Mouse (Mus musculus): ENCODE measurements around the gene Zfhx3. TPM values are rescaled to one million over a fixed set of nuclear protein-coding genes. Genes with fewer than 3 reads are reported as not detected.

The Zfhx3 gene
- polyA plus RNA-seq, 1 experiment from 2014 or later = 3.3 TPM

DNA sequence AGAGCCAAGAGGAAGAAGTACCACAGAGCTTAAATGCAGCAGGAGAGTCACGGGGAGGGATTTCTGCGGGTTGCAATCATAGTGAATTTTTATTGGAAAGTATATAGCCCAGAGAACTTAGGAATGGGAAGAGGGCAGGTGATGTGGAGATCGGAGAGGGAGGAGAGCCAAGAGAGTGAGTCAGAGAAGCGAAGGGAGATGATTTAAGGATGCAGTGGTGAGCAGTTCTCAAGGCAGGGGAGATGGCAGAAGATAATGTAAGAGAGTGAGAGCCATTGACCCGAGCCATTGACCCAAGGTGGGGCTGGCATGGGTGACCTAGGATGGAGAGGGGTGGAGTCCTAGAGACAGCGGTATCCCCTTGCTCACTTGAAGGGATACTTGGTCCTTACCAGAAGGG, 838.3 kb downstream of the Zfhx3 start:
- Histone ChIP-seq H3K4me1 (ENCODE audit: control insufficient read depth, insufficient read depth, low read length) (peaks cover 6% of the 10 kb centered on the region; the same call in 1 of the 2 replicates), H3K9me3 (replicated peaks; ENCODE audit: control insufficient read depth, low read length) (no peaks in the 10 kb centered on the region), H3K4me2 (ENCODE audit: low read depth, low read length) (no peak overlapping the region), H3K9ac (ENCODE audit: low read length) (no peak overlapping the region), H3K4me3 (ENCODE audit: low read length) (no peak overlapping the region), H3K36me3 (ENCODE audit: control insufficient read depth, insufficient read depth) (no peaks in the 10 kb centered on the region), H3K27me3 (ENCODE audit: control insufficient read depth, insufficient read depth, low read length) (no peaks in the 10 kb centered on the region), H3K27ac (ENCODE audit: low read length) (no peak overlapping the region)
- ATAC-seq (replicated peaks; ENCODE audit: extremely low read depth, insufficient read depth, low FRiP score) = no peak
- 72% methylated on average over 6 of the region's 6 CpGs for WGBS

DNA sequence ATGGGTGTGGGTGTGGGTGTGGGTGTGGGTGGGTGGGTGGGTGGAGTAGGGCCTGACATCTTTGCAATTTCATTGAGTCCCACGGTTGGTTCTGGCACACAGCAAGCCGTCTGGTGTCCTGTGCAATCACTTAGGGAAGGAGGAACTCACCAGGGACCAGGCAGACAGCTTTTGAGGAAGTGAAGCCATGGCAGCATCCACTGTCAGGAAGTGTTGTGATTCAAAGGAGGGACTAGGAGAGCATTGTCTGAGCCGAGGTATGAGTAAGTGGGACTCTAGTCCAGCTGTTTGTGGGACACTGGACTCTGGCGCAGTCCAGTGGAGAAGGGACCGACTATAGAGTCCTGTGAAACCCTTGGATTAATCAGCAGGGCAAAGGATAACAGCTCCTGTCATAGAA, 838.7 kb downstream of the Zfhx3 start:
- ATAC-seq (replicated peaks; ENCODE audit: extremely low read depth, insufficient read depth, low FRiP score) = peak; percentile 32; the same call in 1 of the 2 replicates
- 55% methylated on average over 5 of the region's 5 CpGs for WGBS
- no peak overlapping the region for H3K9ac ChIP-seq (ENCODE audit: low read length)
- H3K27me3 ChIP-seq (ENCODE audit: control insufficient read depth, insufficient read depth, low read length) = no peaks in the 10 kb centered on the region
- no peak overlapping the region for H3K27ac ChIP-seq (ENCODE audit: low read length)
- no peak overlapping the region for H3K4me3 ChIP-seq (ENCODE audit: low read length)
- peaks cover 6% of the 10 kb centered on the region; the same call in 1 of the 2 replicates for H3K4me1 ChIP-seq (ENCODE audit: control insufficient read depth, insufficient read depth, low read length)
- H3K9me3 ChIP-seq (replicated peaks; ENCODE audit: control insufficient read depth, low read length) = no peaks in the 10 kb centered on the region
- H3K36me3 ChIP-seq (ENCODE audit: control insufficient read depth, insufficient read depth) = no peaks in the 10 kb centered on the region
- no peak overlapping the region for H3K4me2 ChIP-seq (ENCODE audit: low read depth, low read length)

DNA sequence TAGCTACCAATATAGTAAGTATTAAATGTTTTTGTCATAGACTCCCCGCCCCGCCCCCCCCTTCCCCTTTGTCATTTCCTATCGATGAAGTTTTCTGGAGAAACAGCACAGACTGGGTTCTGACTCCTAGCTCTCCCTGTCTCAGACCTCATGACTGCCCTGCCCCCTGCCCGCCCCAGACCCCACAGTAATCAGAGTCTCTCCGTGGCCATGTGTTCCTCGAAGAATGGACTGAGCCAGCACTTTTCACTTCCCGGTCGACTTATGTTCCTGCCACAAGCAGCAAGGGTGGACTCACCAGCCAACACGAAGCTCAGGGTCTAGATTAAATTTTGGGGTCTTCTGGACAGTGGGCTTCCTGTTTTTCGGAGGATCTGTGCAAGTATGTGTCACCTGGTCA, 840.7 kb downstream of the Zfhx3 start:
- Histone ChIP-seq H3K4me3 (ENCODE audit: low read length) (no peak overlapping the region), H3K27me3 (ENCODE audit: control insufficient read depth, insufficient read depth, low read length) (no peaks in the 10 kb centered on the region), H3K4me2 (ENCODE audit: low read depth, low read length) (no peak overlapping the region), H3K27ac (ENCODE audit: low read length) (no peak overlapping the region), H3K9ac (ENCODE audit: low read length) (no peak overlapping the region), H3K4me1 (ENCODE audit: control insufficient read depth, insufficient read depth, low read length) (peaks cover 4% of the 10 kb centered on the region; the same call in 1 of the 2 replicates), H3K36me3 (ENCODE audit: control insufficient read depth, insufficient read depth) (no peaks in the 10 kb centered on the region), H3K9me3 (replicated peaks; ENCODE audit: control insufficient read depth, low read length) (no peaks in the 10 kb centered on the region)
- 57% methylated on average over 10 of the region's 10 CpGs for WGBS
- no peak for ATAC-seq (replicated peaks; ENCODE audit: extremely low read depth, insufficient read depth, low FRiP score)

DNA sequence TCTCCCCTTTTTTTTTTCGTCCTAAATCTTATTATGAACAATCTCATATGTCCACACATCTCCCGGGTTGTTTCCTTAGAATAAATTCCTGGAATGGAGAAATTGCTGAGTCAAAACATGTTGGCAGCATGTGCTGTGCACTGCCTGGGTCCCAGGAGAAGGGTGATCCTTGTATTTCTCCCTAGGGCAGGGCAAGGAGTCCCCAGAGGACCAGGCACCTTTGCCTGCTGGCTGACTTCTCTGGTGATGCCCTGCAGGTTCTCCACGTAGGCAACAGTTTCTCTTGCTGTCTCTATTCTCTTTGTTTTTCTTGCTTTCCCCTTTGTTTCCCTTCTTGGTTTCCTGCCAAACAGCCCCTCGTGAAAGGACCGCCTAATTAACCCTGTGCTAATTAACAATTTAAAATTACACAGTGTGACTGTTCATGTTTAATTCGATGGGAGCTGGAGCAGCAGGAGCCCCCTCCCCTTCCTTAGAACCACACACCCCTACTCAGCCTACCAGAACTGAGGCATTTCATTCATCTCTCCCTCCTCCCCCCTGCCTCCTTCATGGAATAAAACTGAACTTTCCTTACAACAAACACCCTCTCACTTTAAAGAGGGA, 845.8 kb downstream of the Zfhx3 start:
- WGBS = 37% methylated on average over 6 of the region's 6 CpGs
- Histone ChIP-seq H3K27ac (ENCODE audit: low read length) (no peak overlapping the region), H3K9me3 (replicated peaks; ENCODE audit: control insufficient read depth, low read length) (peaks cover 4% of the 10 kb centered on the region), H3K4me3 (ENCODE audit: low read length) (no peak overlapping the region), H3K4me2 (ENCODE audit: low read depth, low read length) (no peak overlapping the region), H3K4me1 (ENCODE audit: control insufficient read depth, insufficient read depth, low read length) (peaks cover 3% of the 10 kb centered on the region; the same call in 1 of the 2 replicates), H3K9ac (ENCODE audit: low read length) (no peak overlapping the region), H3K27me3 (ENCODE audit: control insufficient read depth, insufficient read depth, low read length) (no peaks in the 10 kb centered on the region), H3K36me3 (ENCODE audit: control insufficient read depth, insufficient read depth) (peaks cover 12% of the 10 kb centered on the region)
- no peak for ATAC-seq (replicated peaks; ENCODE audit: extremely low read depth, insufficient read depth, low FRiP score)

DNA sequence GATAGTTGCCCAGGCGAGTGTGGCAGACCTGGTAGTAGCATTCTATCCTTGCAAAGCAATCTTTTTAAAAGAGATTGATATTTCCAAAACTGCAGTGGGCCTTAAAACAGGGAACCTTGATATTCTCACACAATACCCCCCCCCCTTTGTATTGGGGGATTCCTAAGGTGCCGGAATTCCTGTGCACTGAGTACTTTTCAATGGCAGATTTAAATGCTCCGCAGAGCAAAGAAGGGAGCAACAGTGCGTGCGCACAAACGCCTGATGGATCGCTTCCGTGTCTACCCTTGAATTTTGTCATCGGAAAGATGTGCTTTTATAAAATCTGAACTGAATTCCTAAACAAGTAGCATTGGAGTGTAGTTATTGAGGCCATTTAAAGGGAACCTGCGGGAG, 846.3 kb downstream of the Zfhx3 start:
- ATAC-seq (replicated peaks; ENCODE audit: extremely low read depth, insufficient read depth, low FRiP score) = no peak
- Histone ChIP-seq H3K9me3 (replicated peaks; ENCODE audit: control insufficient read depth, low read length) (peaks cover 4% of the 10 kb centered on the region), H3K36me3 (ENCODE audit: control insufficient read depth, insufficient read depth) (peaks cover 17% of the 10 kb centered on the region), H3K4me1 (ENCODE audit: control insufficient read depth, insufficient read depth, low read length) (peaks cover 3% of the 10 kb centered on the region; the same call in 1 of the 2 replicates), H3K27me3 (ENCODE audit: control insufficient read depth, insufficient read depth, low read length) (no peaks in the 10 kb centered on the region), H3K4me3 (ENCODE audit: low read length) (no peak overlapping the region), H3K4me2 (ENCODE audit: low read depth, low read length) (no peak overlapping the region), H3K27ac (ENCODE audit: low read length) (no peak overlapping the region), H3K9ac (ENCODE audit: low read length) (no peak overlapping the region)
- WGBS = 70% methylated on average over 10 of the region's 10 CpGs

DNA sequence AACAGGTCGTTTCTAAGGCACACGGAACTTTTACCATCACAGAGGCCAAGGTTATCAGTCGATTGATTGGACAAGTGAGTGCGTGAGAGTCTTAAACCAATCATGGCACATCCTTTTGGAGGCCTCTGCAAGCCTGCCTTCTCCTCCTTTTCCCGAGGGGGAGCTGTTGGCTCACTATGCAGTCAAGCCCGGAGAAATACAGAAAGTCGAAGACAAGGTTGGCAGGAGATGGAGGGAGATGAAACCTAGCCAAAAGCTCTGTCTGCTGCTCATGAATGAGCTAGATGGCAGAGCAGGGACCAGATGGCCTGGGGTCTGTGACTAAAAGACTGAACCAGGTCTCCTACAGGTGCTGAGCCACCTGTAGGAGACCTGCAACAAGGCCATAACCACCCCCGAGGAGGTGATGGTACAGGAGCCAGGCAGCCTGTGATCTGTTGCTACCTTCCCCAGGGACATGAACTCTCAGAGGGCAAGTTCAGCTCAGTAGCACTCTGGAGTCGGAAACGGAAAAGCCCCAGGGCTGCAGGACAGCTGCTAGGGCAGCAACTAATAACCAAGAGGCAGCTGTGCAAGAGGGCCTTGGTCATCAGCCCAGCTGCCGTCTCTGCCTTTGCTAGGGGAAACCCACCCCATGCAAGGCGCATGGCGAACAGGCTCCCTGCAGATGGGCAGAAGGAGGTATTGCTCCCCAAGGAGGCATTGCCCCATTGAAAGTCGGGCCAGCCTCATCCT, 848.3 kb downstream of the Zfhx3 start:
- WGBS = 57% methylated on average over 14 of the region's 14 CpGs
- H3K36me3 ChIP-seq (ENCODE audit: control insufficient read depth, insufficient read depth) = peaks cover 36% of the 10 kb centered on the region
- no peak overlapping the region for H3K4me3 ChIP-seq (ENCODE audit: low read length)
- H3K4me1 ChIP-seq (ENCODE audit: control insufficient read depth, insufficient read depth, low read length) = peaks cover 3% of the 10 kb centered on the region; the same call in 1 of the 2 replicates
- H3K9me3 ChIP-seq (replicated peaks; ENCODE audit: control insufficient read depth, low read length) = peaks cover 10% of the 10 kb centered on the region
- H3K9ac ChIP-seq (ENCODE audit: low read length) = no peak overlapping the region
- H3K27me3 ChIP-seq (ENCODE audit: control insufficient read depth, insufficient read depth, low read length) = no peaks in the 10 kb centered on the region
- H3K4me2 ChIP-seq (ENCODE audit: low read depth, low read length) = no peak overlapping the region
- H3K27ac ChIP-seq (ENCODE audit: low read length) = no peak overlapping the region
- ATAC-seq (replicated peaks; ENCODE audit: extremely low read depth, insufficient read depth, low FRiP score) = no peak

DNA sequence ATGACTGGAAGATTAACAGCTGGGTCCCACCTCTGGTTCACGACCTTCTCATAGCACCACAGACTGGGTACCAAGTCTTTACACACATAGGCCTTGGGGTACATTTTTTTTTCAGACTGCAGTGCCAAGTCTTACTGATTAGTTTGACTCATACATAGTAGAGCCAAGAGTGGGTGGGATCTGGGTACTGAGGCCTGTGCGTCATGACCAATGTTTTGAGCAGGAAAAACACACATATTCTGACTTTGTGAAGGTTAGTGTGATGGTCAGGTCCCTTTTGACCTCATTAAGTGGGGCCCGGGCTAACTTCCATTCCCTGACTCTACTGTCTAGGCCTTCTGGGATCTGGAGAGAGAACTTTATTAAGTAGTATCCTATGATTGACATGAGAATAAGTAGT, 853.6 kb downstream of the Zfhx3 start:
- H3K27me3 ChIP-seq (ENCODE audit: control insufficient read depth, insufficient read depth, low read length) = no peaks in the 10 kb centered on the region
- H3K9ac ChIP-seq (ENCODE audit: low read length) = no peak overlapping the region
- peaks cover 10% of the 10 kb centered on the region for H3K9me3 ChIP-seq (replicated peaks; ENCODE audit: control insufficient read depth, low read length)
- 96% methylated on average over 3 of the region's 3 CpGs for WGBS
- peaks cover 12% of the 10 kb centered on the region for H3K4me1 ChIP-seq (ENCODE audit: control insufficient read depth, insufficient read depth, low read length)
- ATAC-seq (replicated peaks; ENCODE audit: extremely low read depth, insufficient read depth, low FRiP score) = no peak
- H3K4me3 ChIP-seq (ENCODE audit: low read length) = no peak overlapping the region
- no peak overlapping the region for H3K4me2 ChIP-seq (ENCODE audit: low read depth, low read length)
- H3K36me3 ChIP-seq (ENCODE audit: control insufficient read depth, insufficient read depth) = peaks cover 40% of the 10 kb centered on the region
- H3K27ac ChIP-seq (ENCODE audit: low read length) = no peak overlapping the region

DNA sequence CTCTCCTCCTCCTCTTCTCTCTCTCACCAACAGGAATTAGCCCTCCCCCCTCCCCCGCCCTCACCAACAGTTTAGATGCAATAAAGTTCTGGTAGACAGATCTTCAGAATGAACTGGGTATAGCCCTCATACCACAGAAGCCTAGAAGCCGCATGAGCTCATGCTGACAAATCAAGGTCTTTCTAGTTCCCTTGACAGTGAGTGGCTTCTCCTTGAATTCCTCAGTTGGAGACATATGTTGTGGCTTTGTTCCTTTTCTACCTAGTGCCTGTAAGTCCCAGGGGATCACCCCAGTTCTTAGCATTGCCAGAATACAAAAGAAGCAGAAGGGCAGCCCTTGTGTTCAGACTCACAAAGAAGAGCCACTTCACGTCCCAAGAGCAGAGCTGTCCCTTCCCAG, 854.4 kb downstream of the Zfhx3 start:
- Histone ChIP-seq H3K27ac (ENCODE audit: low read length) (no peak overlapping the region), H3K9me3 (replicated peaks; ENCODE audit: control insufficient read depth, low read length) (peaks cover 10% of the 10 kb centered on the region), H3K9ac (ENCODE audit: low read length) (no peak overlapping the region), H3K4me3 (ENCODE audit: low read length) (no peak overlapping the region), H3K27me3 (ENCODE audit: control insufficient read depth, insufficient read depth, low read length) (no peaks in the 10 kb centered on the region), H3K36me3 (ENCODE audit: control insufficient read depth, insufficient read depth) (peaks cover 43% of the 10 kb centered on the region), H3K4me1 (ENCODE audit: control insufficient read depth, insufficient read depth, low read length) (peaks cover 12% of the 10 kb centered on the region), H3K4me2 (ENCODE audit: low read depth, low read length) (no peak overlapping the region)
- WGBS = 83% methylated on average over 3 of the region's 3 CpGs
- no peak for ATAC-seq (replicated peaks; ENCODE audit: extremely low read depth, insufficient read depth, low FRiP score)

DNA sequence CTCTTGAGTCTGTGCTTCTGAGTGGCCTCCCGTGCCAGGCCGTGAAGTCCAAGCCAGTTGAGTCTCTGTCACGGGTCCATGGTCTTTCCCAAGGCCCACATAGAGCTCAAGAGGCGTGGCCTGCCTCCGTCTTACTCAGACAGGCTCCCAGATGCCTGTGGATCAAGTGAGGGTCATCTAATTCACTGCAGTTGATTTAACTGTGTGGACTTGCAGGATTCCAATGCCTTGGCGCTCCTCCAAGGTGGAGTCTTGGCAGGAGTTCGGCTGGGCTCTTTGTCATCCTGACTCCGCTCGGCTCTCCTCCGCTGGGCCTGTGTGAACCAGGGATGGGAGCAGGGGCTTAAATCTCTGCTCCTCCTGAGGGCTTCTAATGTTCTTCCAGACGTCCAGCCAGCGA, 855.6 kb downstream of the Zfhx3 start:
- peaks cover 12% of the 10 kb centered on the region for H3K4me1 ChIP-seq (ENCODE audit: control insufficient read depth, insufficient read depth, low read length)
- WGBS = 31% methylated on average over 12 of the region's 12 CpGs
- no peaks in the 10 kb centered on the region for H3K27me3 ChIP-seq (ENCODE audit: control insufficient read depth, insufficient read depth, low read length)
- peak; percentile 88 for ATAC-seq (replicated peaks; ENCODE audit: extremely low read depth, insufficient read depth, low FRiP score)
- H3K9ac ChIP-seq (ENCODE audit: low read length) = no peak overlapping the region
- H3K4me2 ChIP-seq (ENCODE audit: low read depth, low read length) = 0 out of 2 replicates have a peak overlapping the region, but pooled peaks have one; percentile 11
- H3K4me3 ChIP-seq (ENCODE audit: low read length) = no peak overlapping the region
- peaks cover 34% of the 10 kb centered on the region for H3K36me3 ChIP-seq (ENCODE audit: control insufficient read depth, insufficient read depth)
- peaks cover 6% of the 10 kb centered on the region for H3K9me3 ChIP-seq (replicated peaks; ENCODE audit: control insufficient read depth, low read length)
- peak overlapping the region; percentile 41 for H3K27ac ChIP-seq (ENCODE audit: low read length)

All from heart, embryonic 16.5 days (tissue).